Mouse (Mus musculus): ENCODE data around the gene Cdc37l1. TPM values are rescaled to one million over a fixed set of nuclear protein-coding genes. Genes with fewer than 3 reads are reported as not detected.

Gene Cdc37l1
- polyA plus RNA-seq, 1 experiment from 2014 or later = 29.7 TPM

- no peak overlapping the region for H3K4me3 ChIP-seq (replicated peaks)
- no peaks in the 10 kb centered on the region for H3K4me1 ChIP-seq (replicated peaks)
- no peak overlapping the region for H3K27ac ChIP-seq
- no peaks in the 10 kb centered on the region for H3K9me3 ChIP-seq
- no peak for ATAC-seq
- peaks cover 6% of the 10 kb centered on the region; the same call in 1 of the 2 replicates for H3K36me3 ChIP-seq
- no peaks in the 10 kb centered on the region for H3K27me3 ChIP-seq (replicated peaks)
- H3K9ac ChIP-seq = no peak overlapping the region
- H3K4me2 ChIP-seq (replicated peaks) = no peak overlapping the region
Measured at GRCm38 (mm10) chr19:29039334-29039733, 49.2 kb downstream of the Cdc37l1 start.

DNA sequence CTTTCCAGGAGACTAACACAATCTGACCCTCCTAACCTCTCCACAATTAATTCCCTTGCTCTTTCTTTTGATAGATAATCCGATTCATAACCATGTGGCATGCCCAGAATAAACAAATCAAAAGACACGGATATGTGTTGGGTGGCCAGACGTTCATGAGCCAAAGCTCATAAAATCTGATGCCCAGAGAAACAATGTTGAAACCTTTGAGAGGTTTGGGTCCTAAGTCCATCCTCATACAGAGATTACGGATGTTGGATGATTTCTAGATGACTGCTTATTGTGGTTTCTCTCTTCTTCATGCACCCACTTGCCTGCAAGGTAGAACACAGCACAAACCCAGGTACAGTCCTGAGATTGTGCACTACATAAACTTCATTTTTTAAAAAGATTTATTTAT, 50.1 kb downstream of the Cdc37l1 start:
- Histone ChIP-seq H3K9ac (no peak overlapping the region), H3K27ac (no peak overlapping the region), H3K4me3 (replicated peaks) (no peak overlapping the region), H3K4me1 (replicated peaks) (peaks cover under 1% of the 10 kb centered on the region; the same call in 1 of the 2 replicates), H3K27me3 (replicated peaks) (no peaks in the 10 kb centered on the region), H3K9me3 (no peaks in the 10 kb centered on the region), H3K4me2 (replicated peaks) (no peak overlapping the region), H3K36me3 (peaks cover 3% of the 10 kb centered on the region; the same call in 1 of the 2 replicates)
- WGBS = 74% methylated on average over 4 of the region's 4 CpGs
- no peak; the same call in 1 of the 2 replicates for ATAC-seq

DNA sequence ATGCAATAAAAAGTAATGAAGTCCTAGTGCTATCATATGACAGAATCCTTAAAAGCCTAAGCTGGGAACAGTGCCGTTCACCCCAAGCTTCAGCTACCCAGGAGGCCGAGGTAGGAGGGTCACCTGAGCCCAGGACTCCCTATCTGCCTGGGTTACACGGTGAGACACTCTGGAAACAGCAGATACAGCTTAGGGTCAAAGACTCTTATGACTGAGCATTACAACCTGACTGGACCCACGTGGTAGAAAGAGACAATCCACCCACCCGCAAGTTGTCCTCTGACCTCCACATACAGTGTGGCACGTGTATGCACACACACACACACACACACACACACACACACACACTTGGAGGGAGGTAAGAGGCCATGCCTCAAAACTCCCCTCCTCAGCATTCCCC, 52.0 kb downstream of the Cdc37l1 start:
- WGBS = 78% methylated on average over 6 of the region's 6 CpGs
- no peaks in the 10 kb centered on the region for H3K27me3 ChIP-seq (replicated peaks)
- no peak overlapping the region for H3K4me3 ChIP-seq (replicated peaks)
- no peak for ATAC-seq
- peaks cover 7% of the 10 kb centered on the region; the same call in 1 of the 2 replicates for H3K4me1 ChIP-seq (replicated peaks)
- peaks cover 3% of the 10 kb centered on the region; the same call in 1 of the 2 replicates for H3K36me3 ChIP-seq
- no peaks in the 10 kb centered on the region for H3K9me3 ChIP-seq
- no peak overlapping the region for H3K4me2 ChIP-seq (replicated peaks)
- no peak overlapping the region for H3K27ac ChIP-seq
- no peak overlapping the region for H3K9ac ChIP-seq

- ATAC-seq = no peak
- Histone ChIP-seq H3K27me3 (replicated peaks) (no peaks in the 10 kb centered on the region), H3K4me1 (replicated peaks) (peaks cover 7% of the 10 kb centered on the region; the same call in 1 of the 2 replicates), H3K36me3 (no peaks in the 10 kb centered on the region), H3K9me3 (no peaks in the 10 kb centered on the region), H3K4me2 (replicated peaks) (no peak overlapping the region), H3K4me3 (replicated peaks) (no peak overlapping the region), H3K9ac (no peak overlapping the region), H3K27ac (no peak overlapping the region)
- WGBS = 79% methylated on average over 9 of the region's 9 CpGs
Measured at GRCm38 (mm10) chr19:29042647-29043046, 52.5 kb downstream of the Cdc37l1 start.

DNA sequence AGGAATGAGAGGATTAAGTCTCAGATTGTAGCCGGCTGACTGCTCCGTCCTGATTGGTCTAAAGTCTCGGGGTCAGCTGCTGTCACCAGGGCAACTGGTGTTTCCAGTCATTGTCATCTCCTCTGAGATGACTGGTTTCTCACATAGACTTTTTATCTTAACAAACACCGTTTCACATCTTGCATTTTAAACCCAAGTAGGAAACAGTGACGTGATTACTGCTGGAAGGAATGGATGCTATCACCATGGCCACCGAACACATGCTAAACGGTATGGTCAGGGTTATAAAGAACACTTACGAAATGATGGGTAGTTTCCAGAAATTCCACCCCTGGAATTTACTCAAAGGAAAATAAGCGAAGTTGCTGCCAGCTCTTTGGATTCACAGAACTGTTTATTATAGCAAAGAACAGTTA, 54.2 kb downstream of the Cdc37l1 start:
- 44% methylated on average over 9 of the region's 9 CpGs for WGBS
- no peak overlapping the region for H3K27ac ChIP-seq
- H3K36me3 ChIP-seq = no peaks in the 10 kb centered on the region
- H3K4me2 ChIP-seq (replicated peaks) = no peak overlapping the region
- no peaks in the 10 kb centered on the region for H3K27me3 ChIP-seq (replicated peaks)
- H3K4me1 ChIP-seq (replicated peaks) = peaks cover 11% of the 10 kb centered on the region; the same call in 1 of the 2 replicates
- ATAC-seq = no peak
- no peak overlapping the region for H3K4me3 ChIP-seq (replicated peaks)
- no peak overlapping the region for H3K9ac ChIP-seq
- no peaks in the 10 kb centered on the region for H3K9me3 ChIP-seq

DNA sequence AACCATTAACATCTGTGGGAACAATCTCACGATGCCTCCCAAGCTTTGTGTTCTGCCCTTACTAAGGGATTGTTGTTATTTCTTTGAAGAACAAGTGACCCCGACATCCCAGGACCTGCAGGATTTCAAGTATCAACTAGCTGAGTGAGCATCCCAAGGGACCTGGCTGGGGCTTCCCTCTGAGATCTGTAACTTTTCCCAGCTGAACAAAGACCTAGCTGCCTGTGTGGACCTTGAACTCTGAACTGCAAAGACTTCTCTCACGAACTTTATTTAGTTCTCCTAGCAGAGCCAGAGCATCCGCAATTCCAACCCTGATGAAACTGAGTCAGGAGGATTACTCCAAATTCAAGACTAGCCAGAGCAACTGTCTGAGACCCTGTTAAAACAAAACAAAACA, 55.2 kb downstream of the Cdc37l1 start:
- no peak for ATAC-seq
- Histone ChIP-seq H3K4me1 (replicated peaks) (peaks cover 11% of the 10 kb centered on the region; the same call in 1 of the 2 replicates), H3K36me3 (no peaks in the 10 kb centered on the region), H3K27ac (no peak overlapping the region), H3K27me3 (replicated peaks) (no peaks in the 10 kb centered on the region), H3K4me3 (replicated peaks) (no peak overlapping the region), H3K4me2 (replicated peaks) (peak overlapping the region; percentile 82), H3K9me3 (no peaks in the 10 kb centered on the region), H3K9ac (no peak overlapping the region)
- WGBS = 46% methylated on average over 4 of the region's 4 CpGs

DNA sequence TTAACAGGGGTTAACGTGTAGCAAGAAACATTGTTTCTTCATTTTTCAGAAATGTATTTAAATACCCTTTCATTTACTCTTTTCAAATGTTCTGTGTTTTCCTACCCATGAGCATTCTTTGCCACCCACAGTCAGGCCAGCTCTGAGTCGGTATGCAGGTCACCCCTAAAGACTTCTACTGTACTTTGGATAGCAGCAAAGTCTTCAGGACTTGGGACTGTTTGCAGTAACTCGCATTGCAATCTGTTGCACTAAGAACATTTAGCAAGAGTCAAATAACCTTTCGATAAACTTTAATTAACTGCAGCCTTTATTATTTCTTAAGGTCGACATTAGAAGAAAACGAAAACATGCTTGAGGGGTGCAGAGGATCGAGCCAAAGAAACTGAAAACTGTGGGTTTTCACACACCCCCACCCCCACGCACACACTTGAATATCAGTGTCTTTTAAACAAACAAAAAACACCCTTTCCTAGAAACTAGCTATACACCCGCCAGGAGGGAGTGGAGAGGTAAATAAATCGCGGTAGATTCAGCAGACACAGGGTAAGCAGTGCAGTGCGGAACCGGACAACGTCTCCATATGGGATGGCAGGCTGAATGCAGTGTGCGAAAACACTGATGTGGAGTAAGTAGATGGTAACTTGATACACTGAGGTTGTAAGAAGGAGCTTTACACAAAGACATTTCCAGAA, 56.0 kb downstream of the Cdc37l1 start:
- ATAC-seq = no peak
- Histone ChIP-seq H3K36me3 (no peaks in the 10 kb centered on the region), H3K4me3 (replicated peaks) (peak overlapping the region; percentile 69), H3K27ac (no peak overlapping the region), H3K4me2 (replicated peaks) (peak overlapping the region; percentile 82), H3K27me3 (replicated peaks) (no peaks in the 10 kb centered on the region), H3K4me1 (replicated peaks) (peaks cover 14% of the 10 kb centered on the region; the same call in 1 of the 2 replicates), H3K9me3 (no peaks in the 10 kb centered on the region), H3K9ac (peak overlapping the region; percentile 31; the same call in 1 of the 2 replicates)
- WGBS = 26% methylated on average over 15 of the region's 15 CpGs

DNA sequence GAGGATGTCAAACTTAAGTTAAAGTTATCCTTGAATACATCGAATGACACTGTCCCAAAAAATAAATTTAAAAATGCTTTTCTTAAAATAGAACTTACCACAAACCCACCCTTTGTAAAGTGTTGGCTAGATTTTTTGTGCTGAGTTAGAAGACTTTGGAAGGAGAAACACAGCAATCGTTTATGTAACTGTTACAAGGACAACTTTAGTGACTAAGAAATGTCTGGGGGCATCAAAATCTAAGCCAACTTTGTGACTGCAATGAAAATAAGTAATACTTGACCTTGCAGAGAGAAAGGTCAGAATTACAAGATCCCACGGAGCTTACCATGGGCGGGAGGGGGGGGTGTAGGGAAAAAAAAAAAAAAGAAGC, 56.8 kb downstream of the Cdc37l1 start:
- H3K9ac ChIP-seq = peak overlapping the region; percentile 89
- H3K9me3 ChIP-seq = no peaks in the 10 kb centered on the region
- H3K27ac ChIP-seq = peak overlapping the region; percentile 80
- peak overlapping the region; percentile 82 for H3K4me2 ChIP-seq (replicated peaks)
- peak overlapping the region; percentile 69 for H3K4me3 ChIP-seq (replicated peaks)
- 24% methylated on average over 4 of the region's 4 CpGs for WGBS
- H3K27me3 ChIP-seq (replicated peaks) = no peaks in the 10 kb centered on the region
- H3K4me1 ChIP-seq (replicated peaks) = peaks cover 14% of the 10 kb centered on the region; the same call in 1 of the 2 replicates
- no peak for ATAC-seq
- H3K36me3 ChIP-seq = no peaks in the 10 kb centered on the region

DNA sequence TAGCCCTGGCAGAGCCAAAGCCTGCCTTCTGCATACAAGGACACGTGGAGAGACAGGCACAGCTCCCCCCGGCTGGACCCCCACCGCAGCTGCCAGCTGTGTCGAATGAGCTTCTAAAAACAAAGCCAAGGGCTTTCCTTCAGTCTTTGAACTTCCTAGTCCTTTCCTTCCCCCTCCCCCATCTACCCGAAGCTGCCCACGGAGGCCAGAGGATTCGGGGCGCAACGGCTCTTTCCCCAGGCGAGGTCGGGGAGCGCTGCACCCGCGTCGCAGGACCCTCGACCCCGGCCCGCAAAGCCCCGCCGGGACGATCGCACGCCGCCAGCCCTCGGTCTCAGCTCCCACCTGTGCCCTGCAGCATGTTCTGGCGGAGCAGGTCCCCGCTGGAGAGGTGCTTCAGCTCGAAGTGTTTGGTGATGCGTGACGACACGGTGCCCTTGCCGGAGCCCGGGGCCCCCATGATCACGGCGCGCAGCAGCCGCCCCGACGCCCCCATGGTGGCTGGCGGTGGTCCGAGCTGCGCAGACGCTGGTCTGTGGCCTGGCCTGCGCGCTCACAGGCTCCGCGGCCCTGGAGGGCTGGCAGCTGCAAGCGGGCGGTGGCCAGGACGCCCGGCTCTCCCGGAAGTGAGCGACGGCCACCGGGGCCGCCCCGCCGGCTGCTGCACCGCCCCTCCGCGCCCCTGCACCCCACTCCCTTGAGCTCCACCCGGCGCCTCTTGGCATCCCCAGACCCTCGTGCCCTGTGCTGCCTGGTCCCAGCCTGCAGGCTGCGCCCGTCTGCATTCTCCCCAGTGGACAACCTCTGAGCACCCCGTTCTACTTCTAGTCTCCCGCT, 57.4 kb downstream of the Cdc37l1 start, which contains the start of gene Ak3:
TSS of gene Ak3 (minus strand) at position 628 of the 837 bp plus-strand sequence.
- H3K9ac ChIP-seq = peak within 1 kb of the TSS; percentile 89
- H3K4me2 ChIP-seq (replicated peaks) = peak within 1 kb of the TSS; percentile 82
- ATAC-seq = peak; percentile 92
- WGBS = under 1% methylated on average over 65 of the region's 68 CpGs
- H3K4me1 ChIP-seq (replicated peaks) = peaks cover 14% of the 10 kb centered on the region; the same call in 1 of the 2 replicates
- H3K9me3 ChIP-seq = no peaks in the 10 kb centered on the region
- H3K27me3 ChIP-seq (replicated peaks) = no peaks in the 10 kb centered on the region
- H3K27ac ChIP-seq = peak within 1 kb of the TSS; percentile 80
- H3K4me3 ChIP-seq (replicated peaks) = peak within 1 kb of the TSS; percentile 69
- no peaks in the 10 kb centered on the region for H3K36me3 ChIP-seq

DNA sequence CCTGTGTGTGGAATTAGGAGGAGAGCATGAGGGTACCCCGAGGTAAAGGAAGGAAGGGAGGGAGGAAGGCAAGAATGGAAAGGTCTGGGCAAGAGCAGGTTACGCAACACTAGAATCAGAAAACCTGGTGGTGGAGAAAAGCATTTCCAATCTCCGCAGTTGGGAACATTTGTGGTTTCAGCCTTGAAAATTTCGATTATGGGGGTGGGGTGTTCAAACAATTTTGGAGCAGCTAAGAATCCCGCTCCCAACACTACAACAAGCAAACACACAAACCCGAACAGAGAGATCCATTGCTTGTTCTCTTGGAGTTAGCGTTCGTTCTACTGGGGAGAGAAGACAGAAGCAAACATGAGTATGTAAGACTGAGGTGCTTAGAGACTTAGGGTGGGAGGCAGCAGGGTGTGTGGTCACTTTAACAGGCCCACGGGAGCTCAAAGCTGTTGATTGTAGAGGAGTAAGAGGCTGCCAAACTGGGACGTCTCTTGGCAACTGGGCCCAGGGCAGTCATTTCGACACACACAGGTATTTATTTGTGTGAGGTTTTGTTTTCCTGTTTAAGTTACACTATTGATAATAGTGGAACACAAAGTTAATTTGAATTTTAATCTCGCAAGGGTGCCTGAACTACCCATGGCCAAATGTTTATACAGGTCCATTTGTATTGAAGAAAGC, 59.4 kb downstream of the Cdc37l1 start:
- Histone ChIP-seq H3K4me1 (replicated peaks) (peaks cover 14% of the 10 kb centered on the region; the same call in 1 of the 2 replicates), H3K27ac (no peak overlapping the region), H3K4me2 (replicated peaks) (no peak overlapping the region), H3K27me3 (replicated peaks) (no peaks in the 10 kb centered on the region), H3K4me3 (replicated peaks) (no peak overlapping the region), H3K36me3 (no peaks in the 10 kb centered on the region), H3K9ac (no peak overlapping the region), H3K9me3 (no peaks in the 10 kb centered on the region)
- no peak for ATAC-seq
- 76% methylated on average over 12 of the region's 12 CpGs for WGBS

- WGBS = 75% methylated on average over 9 of the region's 9 CpGs
- no peak overlapping the region for H3K4me3 ChIP-seq (replicated peaks)
Measured at GRCm38 (mm10) chr19:29050186-29050980, 60.2 kb downstream of the Cdc37l1 start.

More at GRCm38 (mm10) chr19:29050186-29050980, 60.2 kb downstream of the Cdc37l1 start:
- Histone ChIP-seq H3K9me3 (no peaks in the 10 kb centered on the region), H3K9ac (no peak overlapping the region), H3K36me3 (no peaks in the 10 kb centered on the region), H3K27ac (no peak overlapping the region), H3K4me2 (replicated peaks) (no peak overlapping the region), H3K4me1 (replicated peaks) (peaks cover 11% of the 10 kb centered on the region; the same call in 1 of the 2 replicates), H3K27me3 (replicated peaks) (no peaks in the 10 kb centered on the region)
- no peak for ATAC-seq

All from intestine, embryonic 15.5 days (tissue).